Mouse (Mus musculus) urinary bladder, postnatal 10 days (tissue): ENCODE data around the gene Gm13043.
"Not testable (repeated sequence)": the region's sequence is repeated elsewhere in the genome, so short reads cannot be mapped to it uniquely, and the experiment has no call there.

Experiments
- DNase-seq: peaks from one replicate; pipeline ENCODE4 v3.0.0; 2022; ENCODE audit warnings: low spot score

Gm13043 gene

GRCm38 (mm10) chr4:143511043-143511442 is at the start of gene Gm13043:
Gm13043 (plus strand) TSS chr4:143511343.
- DNase-seq, result no peak

- DNase-seq, result not testable (repeated sequence)
These were observed 24.5 kb downstream of the Gm13043 start, which contains the start of gene Gm13040 for GRCm38 (mm10) chr4:143535654-143536053. Gm13040 (plus strand) TSS chr4:143535954.

- DNase-seq, result not testable (repeated sequence)
These were observed 40.3 kb downstream of the Gm13043 start, which contains the start of the genes BC080695 and Gm13057 for GRCm38 (mm10) chr4:143551400-143551799. BC080695 (plus strand) TSS chr4:143551700. Gm13057 (plus strand) TSS chr4:143551709.
